Comparison of ENCODE assay signal across 10 mouse cellular contexts in genomic region chr13:37908061-37908460, GRCm38 (mm10).
DNase-seq lines count a peak whose midpoint lies in the region; ATAC-seq and TF ChIP-seq lines count a peak whose summit lies in the region.
"Had no signal": no experiment of that assay in that cellular context is flagged by ENCODE, and none has a peak within 500 bp of the region (broad histone marks: within the 10 kb centered on the region; RNA-seq: fewer than 3 reads in every experiment).

No protein-coding gene starts in this region.

- no peaks in the 10 kb centered on the region for H3K27me3 ChIP-seq in limb, embryonic 13.5 days
- H3K27me3 ChIP-seq in limb, embryonic 10.5 days (ENCODE audit: low read depth, poor library complexity, severe bottlenecking) = no peaks in the 10 kb centered on the region
- no peaks in the 10 kb centered on the region for H3K27me3 ChIP-seq in midbrain, embryonic 11.5 days (ENCODE audit: control insufficient read depth, insufficient read depth, low read length)
- no peaks in the 10 kb centered on the region for H3K27me3 ChIP-seq in forebrain, postnatal 0 days (ENCODE audit: insufficient read depth, low read length)
- H3K27me3 ChIP-seq in forebrain, embryonic 15.5 days = no peaks in the 10 kb centered on the region
- H3K27me3 ChIP-seq: megakaryocyte, embryonic 14.5 days had no signal

- H3K9me3 ChIP-seq in limb, embryonic 13.5 days = no peaks in the 10 kb centered on the region
- H3K9me3 ChIP-seq in limb, embryonic 10.5 days (replicated peaks) = no peaks in the 10 kb centered on the region
- H3K9me3 ChIP-seq in midbrain, embryonic 11.5 days (ENCODE audit: control insufficient read depth, low read length) = no peaks in the 10 kb centered on the region
- H3K9me3 ChIP-seq in forebrain, postnatal 0 days (ENCODE audit: low read length) = no peaks in the 10 kb centered on the region
- no peaks in the 10 kb centered on the region for H3K9me3 ChIP-seq in forebrain, embryonic 15.5 days
- H3K9me3 ChIP-seq: megakaryocyte, embryonic 14.5 days had no signal

- no peak for ATAC-seq in limb, embryonic 13.5 days (ENCODE audit: low FRiP score, low read depth)
- ATAC-seq in midbrain, embryonic 11.5 days (ENCODE audit: low FRiP score) = no peak
- ATAC-seq in forebrain, postnatal 0 days = no peak
- no peak for ATAC-seq in forebrain, embryonic 15.5 days (replicated peaks)
- ATAC-seq: forebrain, embryonic 16.5 days had no signal

- 74% methylated on average over 9 of the region's 9 CpGs for WGBS in limb, embryonic 13.5 days
- 83% methylated on average over 9 of the region's 9 CpGs for WGBS in limb, embryonic 10.5 days
- WGBS in midbrain, embryonic 11.5 days = 88% methylated on average over 9 of the region's 9 CpGs
- 76% methylated on average over 9 of the region's 9 CpGs for WGBS in forebrain, postnatal 0 days
- 85% methylated on average over 9 of the region's 9 CpGs for WGBS in forebrain, embryonic 15.5 days

- peaks cover 19% of the 10 kb centered on the region for H3K4me1 ChIP-seq in limb, embryonic 13.5 days
- peaks cover 4% of the 10 kb centered on the region for H3K4me1 ChIP-seq in limb, embryonic 10.5 days
- H3K4me1 ChIP-seq in midbrain, embryonic 11.5 days (ENCODE audit: control insufficient read depth, insufficient read depth, low read length) = no peaks in the 10 kb centered on the region; the same call in 1 of the 2 replicates
- no peaks in the 10 kb centered on the region for H3K4me1 ChIP-seq in forebrain, postnatal 0 days (ENCODE audit: insufficient read depth)
- no peaks in the 10 kb centered on the region for H3K4me1 ChIP-seq in forebrain, embryonic 15.5 days

- H3K36me3 ChIP-seq in limb, embryonic 13.5 days = peaks cover 54% of the 10 kb centered on the region
- peaks cover 32% of the 10 kb centered on the region for H3K36me3 ChIP-seq in limb, embryonic 10.5 days
- no peaks in the 10 kb centered on the region for H3K36me3 ChIP-seq in midbrain, embryonic 11.5 days (ENCODE audit: control insufficient read depth, insufficient read depth, low read length)
- H3K36me3 ChIP-seq in forebrain, postnatal 0 days (ENCODE audit: insufficient read depth) = no peaks in the 10 kb centered on the region
- H3K36me3 ChIP-seq in forebrain, embryonic 15.5 days = no peaks in the 10 kb centered on the region

- no peak for TF ChIP-seq CTCF in forebrain, postnatal 0 days (IDR thresholded peaks at IDR 0.05; ENCODE audit: low read depth)

- no peak overlapping the region for H3K4me2 ChIP-seq in limb, embryonic 13.5 days (replicated peaks)
- H3K4me2 ChIP-seq in midbrain, embryonic 11.5 days = no peak overlapping the region
- no peak overlapping the region for H3K4me2 ChIP-seq in forebrain, postnatal 0 days (ENCODE audit: low read depth)
- H3K4me2 ChIP-seq in forebrain, embryonic 15.5 days (replicated peaks) = no peak overlapping the region

- H3K27ac ChIP-seq in limb, embryonic 13.5 days = 0 out of 2 replicates have a peak overlapping the region, but pooled peaks have one; percentile 12
- no peak overlapping the region for H3K27ac ChIP-seq in limb, embryonic 10.5 days
- no peak overlapping the region for H3K27ac ChIP-seq in midbrain, embryonic 11.5 days (ENCODE audit: low read depth, low read length)
- no peak overlapping the region for H3K27ac ChIP-seq in forebrain, postnatal 0 days (ENCODE audit: low read depth, low read length)
- H3K27ac ChIP-seq in forebrain, embryonic 15.5 days (replicated peaks) = no peak overlapping the region

- no peak overlapping the region for H3K4me3 ChIP-seq in limb, embryonic 13.5 days
- H3K4me3 ChIP-seq in limb, embryonic 10.5 days = no peak overlapping the region
- no peak overlapping the region for H3K4me3 ChIP-seq in midbrain, embryonic 11.5 days (ENCODE audit: low read depth, low read length)
- no peak overlapping the region for H3K4me3 ChIP-seq in forebrain, postnatal 0 days (ENCODE audit: low read depth, low read length)
- no peak overlapping the region for H3K4me3 ChIP-seq in forebrain, embryonic 15.5 days
- H3K4me3 ChIP-seq: megakaryocyte, embryonic 14.5 days had no signal

- no peak for DNase-seq in limb, embryonic 10.5 days (ENCODE audit: low spot score)
- peak; percentile 53 for DNase-seq in kidney, adult 9 months
- peak; percentile 61 for DNase-seq in lung, postnatal 10 days
- peak; percentile 44 for DNase-seq in urinary bladder, adult 2 months (ENCODE audit: low spot score)
- DNase-seq in midbrain, embryonic 11.5 days (ENCODE audit: low spot score, missing footprints) = no peak
- no peak for DNase-seq in forebrain, postnatal 0 days

- no peak overlapping the region for H3K9ac ChIP-seq in limb, embryonic 13.5 days
- H3K9ac ChIP-seq in midbrain, embryonic 11.5 days (ENCODE audit: low read length) = no peak overlapping the region
- H3K9ac ChIP-seq in forebrain, postnatal 0 days = no peak overlapping the region
- H3K9ac ChIP-seq in forebrain, embryonic 15.5 days (replicated peaks) = no peak overlapping the region

Comparison
In these comparisons a context has a peak if more than half of its experiments do, and no peak if none do; other contexts are left out.
1. DNase-seq: peak in kidney, adult 9 months (single experiment), lung, postnatal 10 days (single experiment) and urinary bladder, adult 2 months (single experiment); none in limb, embryonic 10.5 days (single experiment), midbrain, embryonic 11.5 days (single experiment) and forebrain, postnatal 0 days (single experiment).